Mouse (Mus musculus): ENCODE measurements around the gene Cass4.

The Cass4 gene

GRCm38 (mm10) chr2:172384715-172385114, 8.9 kb upstream of the Cass4 start:
- no peak for DNase-seq (ENCODE audit: inconsistent age in 2 of 2, low spot score in 1 of 2)

DNA sequence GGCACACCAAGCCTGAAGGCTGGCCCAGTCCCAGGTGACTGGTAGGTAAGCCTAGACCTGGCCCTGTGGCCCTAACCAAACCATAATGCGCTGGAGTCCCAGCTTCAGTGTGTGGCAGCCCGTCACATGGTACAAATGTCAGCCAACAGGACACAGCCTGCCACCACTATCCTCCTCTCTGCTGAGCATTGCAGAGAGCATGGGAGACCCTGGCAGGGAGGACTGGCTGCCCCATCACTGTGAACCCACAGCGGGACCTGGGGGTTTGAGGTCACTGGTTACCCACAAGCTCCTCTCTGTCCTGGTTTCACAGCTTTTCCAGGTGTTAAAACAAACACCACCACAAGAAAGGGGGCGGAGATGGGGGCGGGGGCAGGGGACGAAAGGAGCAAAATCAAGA, 3.3 kb upstream of the Cass4 start:
- DNase-seq (ENCODE audit: inconsistent age in 2 of 2, low spot score in 1 of 2), result no peak

DNA sequence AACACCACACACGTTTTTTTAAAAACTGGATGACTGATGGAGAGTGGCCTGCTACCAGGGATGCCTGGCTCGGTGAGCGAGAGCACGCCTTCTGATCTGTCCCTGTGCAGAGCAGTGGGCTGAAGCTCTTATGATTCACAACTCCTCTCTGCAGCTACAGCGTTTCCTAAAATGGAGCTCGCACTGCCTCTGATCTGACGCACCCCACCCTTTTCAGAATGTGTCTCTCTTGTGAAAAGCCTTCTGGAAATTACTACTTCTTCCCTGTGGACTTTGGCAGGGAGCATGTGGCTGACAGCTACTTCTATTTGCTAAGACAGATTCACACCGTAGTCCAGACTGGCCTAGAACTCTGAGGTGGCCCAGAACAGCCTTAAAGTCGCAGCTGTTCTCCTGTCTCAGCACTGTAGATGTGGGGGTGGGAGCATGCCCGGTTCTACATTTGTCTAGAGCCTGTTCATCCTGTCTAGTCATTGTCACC, 1.5 kb upstream of the Cass4 start:
- DNase-seq (ENCODE audit: inconsistent age in 2 of 2, low spot score in 1 of 2), result no peak

DNA sequence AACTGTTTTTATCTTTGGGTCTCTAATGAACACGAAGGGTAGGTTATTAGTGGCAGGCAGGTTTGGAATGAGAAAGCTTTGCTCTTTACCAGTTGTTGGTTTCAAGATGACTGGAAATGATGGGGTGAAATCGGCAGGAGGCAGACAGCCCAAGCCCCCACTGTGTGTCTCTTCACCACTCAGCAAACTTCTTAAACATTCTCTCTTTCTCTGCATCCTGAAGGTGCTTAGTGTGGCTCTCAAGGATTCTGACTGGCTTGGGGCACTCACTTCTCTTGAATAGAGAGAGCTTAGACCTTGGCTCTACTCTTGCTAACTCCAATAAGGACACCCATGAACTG, 428 bp downstream of the Cass4 start:
- no peak for DNase-seq (ENCODE audit: inconsistent age in 2 of 2, low spot score in 1 of 2)

GRCm38 (mm10) chr2:172394671-172395070, 1.1 kb downstream of the Cass4 start:
- no peak for DNase-seq (ENCODE audit: inconsistent age in 2 of 2, low spot score in 1 of 2)

GRCm38 (mm10) chr2:172395961-172396360, 2.4 kb downstream of the Cass4 start:
- DNase-seq (ENCODE audit: inconsistent age in 2 of 2, low spot score in 1 of 2), result no peak

GRCm38 (mm10) chr2:172399901-172400300, 6.3 kb downstream of the Cass4 start:
- DNase-seq (ENCODE audit: inconsistent age in 2 of 2, low spot score in 1 of 2), result no peak

- DNase-seq (ENCODE audit: inconsistent age in 2 of 2, low spot score in 1 of 2), result peak; percentile 18 to 38
Observed at GRCm38 (mm10) chr2:172401116-172401825, 7.7 kb downstream of the Cass4 start.

DNA sequence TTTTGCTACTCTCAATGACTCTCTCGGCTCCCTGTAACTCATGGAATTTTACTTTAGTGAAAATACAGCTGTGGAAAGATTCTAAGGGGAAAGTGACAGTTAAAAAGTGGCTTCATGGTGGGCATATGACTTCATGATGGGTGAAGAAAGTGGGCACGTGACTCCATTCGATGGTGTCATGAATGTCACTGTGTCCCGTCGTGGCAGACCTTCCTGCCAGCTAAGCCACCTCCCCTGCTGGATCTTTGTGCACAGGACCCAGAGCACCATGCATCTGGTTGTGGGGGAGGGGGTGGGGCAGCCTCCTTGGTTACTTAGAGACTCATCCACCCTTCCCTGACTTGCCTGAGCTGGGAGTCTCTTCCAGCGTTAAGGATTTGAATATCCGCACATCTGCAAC, 10.6 kb downstream of the Cass4 start:
- DNase-seq (ENCODE audit: inconsistent age in 2 of 2, low spot score in 1 of 2), result no peak

- DNase-seq (ENCODE audit: inconsistent age in 2 of 2, low spot score in 1 of 2), result no peak
Observed at GRCm38 (mm10) chr2:172405011-172405410, 11.4 kb downstream of the Cass4 start.

GRCm38 (mm10) chr2:172406173-172406572, 12.6 kb downstream of the Cass4 start:
- no peak for DNase-seq (ENCODE audit: inconsistent age in 2 of 2, low spot score in 1 of 2)

GRCm38 (mm10) chr2:172407499-172407898, 13.9 kb downstream of the Cass4 start:
- DNase-seq (ENCODE audit: inconsistent age in 2 of 2, low spot score in 1 of 2), result no peak

GRCm38 (mm10) chr2:172410686-172411085, 17.1 kb downstream of the Cass4 start:
- DNase-seq (ENCODE audit: inconsistent age in 2 of 2, low spot score in 1 of 2), result no peak

GRCm38 (mm10) chr2:172411091-172411490, 17.5 kb downstream of the Cass4 start:
- DNase-seq (ENCODE audit: inconsistent age in 2 of 2, low spot score in 1 of 2), result no peak

DNA sequence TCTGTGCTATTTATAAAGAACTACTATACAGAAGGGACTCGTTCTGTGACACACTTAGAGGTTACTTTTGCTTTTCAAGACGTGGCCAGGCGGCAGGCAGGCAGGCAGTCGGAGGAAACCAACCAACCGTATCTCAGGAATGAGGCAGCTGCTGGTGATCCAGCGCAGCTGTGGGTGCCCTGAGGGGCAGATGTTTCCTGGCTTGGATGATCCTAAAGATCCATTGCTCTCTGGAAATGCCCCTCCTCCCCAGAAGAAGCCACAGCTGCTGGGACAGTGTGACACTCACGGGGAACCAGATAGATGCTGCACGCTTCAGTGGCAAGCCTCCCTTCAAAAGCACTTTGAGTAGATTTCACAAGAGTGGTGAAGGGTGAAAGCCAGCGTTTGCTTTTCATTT, 18.9 kb downstream of the Cass4 start:
- no peak for DNase-seq (ENCODE audit: inconsistent age in 2 of 2, low spot score in 1 of 2)

DNA sequence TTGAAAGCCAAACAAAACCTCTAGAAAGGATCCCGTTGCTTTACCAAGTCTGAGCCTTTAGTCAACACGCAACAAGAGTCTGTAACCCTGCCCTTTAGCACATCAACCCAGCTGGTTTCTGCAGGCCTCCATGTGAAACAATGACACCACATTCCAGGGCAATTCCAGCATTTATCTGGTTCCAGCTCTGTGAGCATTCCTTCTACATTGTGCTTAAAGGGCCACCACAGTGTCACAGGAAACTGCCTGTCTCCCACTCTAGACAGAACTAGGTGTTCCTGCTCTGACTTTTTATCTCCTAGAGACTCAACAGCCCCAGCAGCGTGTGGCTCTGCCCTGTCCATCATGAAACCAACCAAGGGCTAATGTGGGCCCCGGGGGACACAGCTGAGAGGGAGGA, 19.7 kb downstream of the Cass4 start:
- DNase-seq (ENCODE audit: inconsistent age in 2 of 2, low spot score in 1 of 2), result no peak

GRCm38 (mm10) chr2:172413894-172414293, 20.3 kb downstream of the Cass4 start:
- no peak for DNase-seq (ENCODE audit: inconsistent age in 2 of 2, low spot score in 1 of 2)

GRCm38 (mm10) chr2:172416218-172416617, 22.6 kb downstream of the Cass4 start:
- DNase-seq (ENCODE audit: inconsistent age in 2 of 2, low spot score in 1 of 2), result no peak

- no peak for DNase-seq (ENCODE audit: inconsistent age in 2 of 2, low spot score in 1 of 2)
Observed at GRCm38 (mm10) chr2:172416876-172417275, 23.3 kb downstream of the Cass4 start.

DNA sequence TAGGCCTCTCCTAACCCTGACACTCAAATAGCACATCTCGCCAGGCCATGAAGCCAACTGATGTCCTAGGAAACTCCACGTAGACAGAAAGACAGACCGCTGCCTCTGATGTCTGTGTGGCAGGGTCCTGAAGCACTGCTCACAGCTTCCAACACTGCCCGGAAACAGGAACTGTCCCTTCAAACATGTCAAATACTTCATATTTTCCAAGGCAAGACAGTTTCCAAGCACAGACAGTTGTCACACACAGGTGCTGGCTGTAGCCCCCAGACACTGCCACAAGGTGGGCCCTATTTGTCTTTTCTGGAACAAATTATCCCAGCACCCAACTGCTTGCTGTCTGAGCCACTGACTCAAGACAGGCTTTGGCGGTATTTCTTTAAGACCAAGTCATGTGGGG, 24.6 kb downstream of the Cass4 start:
- no peak for DNase-seq (ENCODE audit: inconsistent age in 2 of 2, low spot score in 1 of 2)

- peak in 1 of 2 experiments; percentile 52 for DNase-seq (ENCODE audit: inconsistent age in 2 of 2, low spot score in 1 of 2)
Observed at GRCm38 (mm10) chr2:172430609-172431008, 37.0 kb downstream of the Cass4 start.

GRCm38 (mm10) chr2:172433746-172434145, 40.2 kb downstream of the Cass4 start:
- DNase-seq (ENCODE audit: inconsistent age in 2 of 2, low spot score in 1 of 2), result no peak

GRCm38 (mm10) chr2:172437371-172437952, 43.9 kb downstream of the Cass4 start:
- DNase-seq (ENCODE audit: inconsistent age in 2 of 2, low spot score in 1 of 2), result no peak
